Mouse (Mus musculus): ENCODE data around the gene Ppm1f. TPM values are rescaled to one million over a fixed set of nuclear protein-coding genes. Genes with fewer than 3 reads are reported as not detected.

Gene Ppm1f
- polyA plus RNA-seq, 1 experiment from 2014 or later, result 38.2 TPM

DNA sequence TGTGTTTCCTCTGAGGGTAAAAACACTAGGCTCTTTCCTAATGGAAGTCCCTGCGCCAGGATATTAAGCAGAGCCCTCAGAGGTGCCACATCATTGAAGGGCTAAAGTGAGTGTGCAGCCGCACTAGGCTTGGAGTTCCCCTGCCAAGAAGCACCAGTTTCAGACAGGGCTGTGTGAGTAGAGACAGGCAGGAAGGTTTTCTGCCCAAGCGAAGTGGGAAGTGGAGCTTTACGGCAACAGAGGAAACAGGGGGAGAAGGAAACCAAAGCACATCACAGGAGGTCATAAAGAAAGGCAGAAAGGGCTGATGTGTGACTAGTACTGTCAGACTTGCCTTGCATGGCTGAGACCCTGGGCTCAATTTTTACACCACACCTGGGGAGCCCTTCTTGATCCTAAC is 6.1 kb downstream of the Ppm1f start:
- no peak for ATAC-seq (ENCODE audit: low read depth)
- no peak overlapping the region for H3K4me2 ChIP-seq (ENCODE audit: low read depth, low read length)
- 71% methylated on average over 4 of the region's 4 CpGs for WGBS
- peaks cover 10% of the 10 kb centered on the region; the same call in 1 of the 2 replicates for H3K36me3 ChIP-seq (ENCODE audit: control insufficient read depth, insufficient read depth, low read length)
- no peak overlapping the region for H3K9ac ChIP-seq (ENCODE audit: low read length)
- no peak overlapping the region for H3K4me3 ChIP-seq (ENCODE audit: low read length)
- H3K27me3 ChIP-seq (ENCODE audit: control insufficient read depth, insufficient read depth, low read depth, low read length), result no peaks in the 10 kb centered on the region
- H3K4me1 ChIP-seq (replicated peaks; ENCODE audit: control insufficient read depth, insufficient read depth, low read length), result peaks cover 9% of the 10 kb centered on the region
- no peaks in the 10 kb centered on the region for H3K9me3 ChIP-seq (ENCODE audit: control insufficient read depth, low read length)
- H3K27ac ChIP-seq (ENCODE audit: low read length), result peak overlapping the region; percentile 56

DNA sequence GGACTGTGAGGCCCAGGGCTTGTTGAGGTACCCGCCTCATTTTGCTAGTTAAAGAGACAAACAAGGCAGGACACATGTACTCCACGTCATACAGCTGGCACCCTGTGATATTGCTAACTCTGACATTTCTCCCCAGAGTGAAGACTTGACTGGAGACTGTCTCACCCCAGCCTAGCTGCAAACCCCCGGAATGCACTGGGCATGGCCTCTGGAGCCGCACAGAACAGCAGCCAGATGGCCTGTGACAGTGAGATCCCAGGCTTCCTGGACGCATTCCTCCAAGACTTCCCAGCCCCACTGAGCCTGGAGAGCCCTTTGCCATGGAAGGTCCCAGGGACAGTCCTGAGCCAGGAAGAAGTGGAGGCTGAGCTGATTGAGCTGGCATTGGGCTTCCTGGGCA is 6.9 kb downstream of the Ppm1f start:
- H3K36me3 ChIP-seq (ENCODE audit: control insufficient read depth, insufficient read depth, low read length), result peaks cover 10% of the 10 kb centered on the region; the same call in 1 of the 2 replicates
- no peak overlapping the region for H3K4me2 ChIP-seq (ENCODE audit: low read depth, low read length)

GRCm38 (mm10) chr16:16907799-16908198 is 11.5 kb downstream of the Ppm1f start:
- Histone ChIP-seq H3K9ac (ENCODE audit: low read length) (no peak overlapping the region), H3K4me3 (ENCODE audit: low read length) (no peak overlapping the region), H3K36me3 (ENCODE audit: control insufficient read depth, insufficient read depth, low read length) (peaks cover 21% of the 10 kb centered on the region), H3K27ac (ENCODE audit: low read length) (peak overlapping the region; percentile 76), H3K4me1 (replicated peaks; ENCODE audit: control insufficient read depth, insufficient read depth, low read length) (peaks cover 9% of the 10 kb centered on the region), H3K27me3 (ENCODE audit: control insufficient read depth, insufficient read depth, low read depth, low read length) (no peaks in the 10 kb centered on the region), H3K9me3 (ENCODE audit: control insufficient read depth, low read length) (no peaks in the 10 kb centered on the region), H3K4me2 (ENCODE audit: low read depth, low read length) (no peak overlapping the region)
- WGBS, result 59% methylated on average over 6 of the region's 6 CpGs
- ATAC-seq (ENCODE audit: low read depth), result peak; percentile 79

More for the DNA sequence above, 6.9 kb downstream of the Ppm1f start:
- H3K4me1 ChIP-seq (replicated peaks; ENCODE audit: control insufficient read depth, insufficient read depth, low read length), result 0 out of 2 replicates have a peak, but pooled peaks cover 5% of the 10 kb centered on the region
- H3K9ac ChIP-seq (ENCODE audit: low read length), result no peak overlapping the region
- no peak overlapping the region for H3K27ac ChIP-seq (ENCODE audit: low read length)
- H3K27me3 ChIP-seq (ENCODE audit: control insufficient read depth, insufficient read depth, low read depth, low read length), result no peaks in the 10 kb centered on the region
- WGBS, result 63% methylated on average over 5 of the region's 5 CpGs
- no peak for ATAC-seq (ENCODE audit: low read depth)
- H3K9me3 ChIP-seq (ENCODE audit: control insufficient read depth, low read length), result no peaks in the 10 kb centered on the region
- no peak overlapping the region for H3K4me3 ChIP-seq (ENCODE audit: low read length)

DNA sequence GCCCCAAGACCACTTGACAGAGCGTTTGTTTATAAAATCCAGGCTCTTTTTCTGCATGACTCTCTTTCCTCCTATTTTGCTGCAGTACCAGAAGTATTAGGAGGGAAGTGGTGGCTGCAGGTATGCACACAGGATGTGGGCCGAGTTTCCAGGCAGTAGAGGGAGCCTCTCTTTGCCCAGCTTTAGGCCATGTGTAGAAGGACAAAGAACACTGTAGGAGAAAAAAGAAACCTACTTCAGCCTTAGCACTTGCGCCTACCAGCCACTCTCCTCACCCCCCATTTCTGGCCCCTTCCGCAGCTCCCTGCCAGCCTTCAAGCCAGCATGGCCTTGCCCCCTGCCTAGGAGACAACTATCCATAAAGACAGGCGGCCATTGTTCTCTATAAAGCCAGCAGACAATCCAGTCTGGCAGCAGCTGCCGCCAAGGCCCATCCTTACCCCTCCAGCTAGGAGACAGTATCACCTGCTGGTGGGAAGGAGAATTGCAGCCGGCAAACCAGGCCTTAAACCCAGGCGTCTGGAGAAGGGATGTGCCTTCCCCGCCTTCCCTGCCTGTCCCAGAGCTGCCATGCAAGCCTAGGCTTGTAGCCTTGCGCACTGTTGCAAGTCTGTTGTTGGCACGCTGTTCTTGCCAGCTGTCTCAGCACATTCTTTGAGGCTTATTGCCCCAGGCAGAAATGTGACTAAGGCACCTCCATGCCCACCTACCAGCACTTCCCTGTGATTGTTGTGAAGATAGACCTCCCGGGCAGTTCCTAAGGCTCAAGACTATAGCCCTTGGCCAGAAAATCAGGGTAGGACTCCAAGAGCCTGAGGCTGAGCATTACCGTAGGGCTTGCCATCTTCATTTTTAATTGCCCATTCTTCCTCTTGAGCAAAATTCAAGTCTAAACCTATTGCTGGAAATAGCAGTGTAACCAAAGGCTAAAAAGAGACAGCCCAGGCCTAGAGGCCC is 15.7 kb downstream of the Ppm1f start:
- no peak overlapping the region for H3K4me2 ChIP-seq (ENCODE audit: low read depth, low read length)
- H3K27me3 ChIP-seq (ENCODE audit: control insufficient read depth, insufficient read depth, low read depth, low read length), result no peaks in the 10 kb centered on the region
- peaks cover 5% of the 10 kb centered on the region for H3K4me1 ChIP-seq (replicated peaks; ENCODE audit: control insufficient read depth, insufficient read depth, low read length)
- peak overlapping the region; percentile 73 for H3K27ac ChIP-seq (ENCODE audit: low read length)
- no peaks in the 10 kb centered on the region for H3K9me3 ChIP-seq (ENCODE audit: control insufficient read depth, low read length)
- peak; percentile 84 for ATAC-seq (ENCODE audit: low read depth)
- peak overlapping the region; percentile 32; the same call in 1 of the 2 replicates for H3K9ac ChIP-seq (ENCODE audit: low read length)
- H3K36me3 ChIP-seq (ENCODE audit: control insufficient read depth, insufficient read depth, low read length), result peaks cover 20% of the 10 kb centered on the region
- H3K4me3 ChIP-seq (ENCODE audit: low read length), result no peak overlapping the region
- 38% methylated on average over 13 of the region's 13 CpGs for WGBS

GRCm38 (mm10) chr16:16913440-16913839 is 17.2 kb downstream of the Ppm1f start:
- Histone ChIP-seq H3K9ac (ENCODE audit: low read length) (no peak overlapping the region), H3K9me3 (ENCODE audit: control insufficient read depth, low read length) (no peaks in the 10 kb centered on the region), H3K27me3 (ENCODE audit: control insufficient read depth, insufficient read depth, low read depth, low read length) (no peaks in the 10 kb centered on the region), H3K4me2 (ENCODE audit: low read depth, low read length) (no peak overlapping the region), H3K4me3 (ENCODE audit: low read length) (no peak overlapping the region), H3K27ac (ENCODE audit: low read length) (no peak overlapping the region), H3K36me3 (ENCODE audit: control insufficient read depth, insufficient read depth, low read length) (peaks cover 24% of the 10 kb centered on the region), H3K4me1 (replicated peaks; ENCODE audit: control insufficient read depth, insufficient read depth, low read length) (peaks cover 5% of the 10 kb centered on the region)
- ATAC-seq (ENCODE audit: low read depth), result no peak
- WGBS, result 54% methylated on average over 1 of the region's 1 CpGs

GRCm38 (mm10) chr16:16918441-16919117 is 22.3 kb downstream of the Ppm1f start:
- H3K36me3 ChIP-seq (ENCODE audit: control insufficient read depth, insufficient read depth, low read length), result peaks cover 17% of the 10 kb centered on the region; the same call in 1 of the 2 replicates
- WGBS, result 87% methylated on average over 7 of the region's 7 CpGs

DNA sequence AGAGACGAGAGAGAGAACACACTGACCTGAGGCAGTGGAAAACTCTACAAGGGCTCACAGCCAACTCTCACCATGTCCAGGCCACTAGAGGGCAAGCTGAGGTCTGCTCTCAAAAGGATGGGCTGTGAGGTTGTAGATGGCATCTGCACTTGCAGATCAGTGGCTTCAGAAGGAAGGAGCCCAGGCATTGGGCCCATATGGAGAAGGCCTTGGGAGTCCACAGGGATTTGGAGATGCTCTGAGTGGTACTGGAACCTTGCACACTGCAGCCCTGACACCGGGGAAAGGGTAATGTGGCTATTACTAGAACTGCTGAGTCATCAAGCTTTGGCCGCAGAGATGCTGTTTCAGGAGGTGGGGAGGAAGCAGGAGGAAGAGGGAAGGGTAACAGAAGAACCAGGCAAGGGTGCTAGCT is 24.8 kb downstream of the Ppm1f start:
- no peak overlapping the region for H3K27ac ChIP-seq (ENCODE audit: low read length)
- no peak overlapping the region for H3K4me2 ChIP-seq (ENCODE audit: low read depth, low read length)
- no peak overlapping the region for H3K9ac ChIP-seq (ENCODE audit: low read length)
- H3K27me3 ChIP-seq (ENCODE audit: control insufficient read depth, insufficient read depth, low read depth, low read length), result no peaks in the 10 kb centered on the region
- no peak for ATAC-seq (ENCODE audit: low read depth)
- peaks cover 13% of the 10 kb centered on the region; the same call in 1 of the 2 replicates for H3K36me3 ChIP-seq (ENCODE audit: control insufficient read depth, insufficient read depth, low read length)
- H3K4me1 ChIP-seq (replicated peaks; ENCODE audit: control insufficient read depth, insufficient read depth, low read length), result no peaks in the 10 kb centered on the region
- WGBS, result 69% methylated on average over 3 of the region's 3 CpGs
- no peaks in the 10 kb centered on the region for H3K9me3 ChIP-seq (ENCODE audit: control insufficient read depth, low read length)
- H3K4me3 ChIP-seq (ENCODE audit: low read length), result no peak overlapping the region

More at GRCm38 (mm10) chr16:16918441-16919117, 22.3 kb downstream of the Ppm1f start:
- H3K9ac ChIP-seq (ENCODE audit: low read length), result no peak overlapping the region
- no peak for ATAC-seq (ENCODE audit: low read depth)
- H3K9me3 ChIP-seq (ENCODE audit: control insufficient read depth, low read length), result no peaks in the 10 kb centered on the region
- H3K27ac ChIP-seq (ENCODE audit: low read length), result no peak overlapping the region
- no peak overlapping the region for H3K4me2 ChIP-seq (ENCODE audit: low read depth, low read length)
- H3K4me3 ChIP-seq (ENCODE audit: low read length), result no peak overlapping the region
- H3K27me3 ChIP-seq (ENCODE audit: control insufficient read depth, insufficient read depth, low read depth, low read length), result no peaks in the 10 kb centered on the region
- H3K4me1 ChIP-seq (replicated peaks; ENCODE audit: control insufficient read depth, insufficient read depth, low read length), result no peaks in the 10 kb centered on the region

- no peak overlapping the region for H3K27ac ChIP-seq (ENCODE audit: low read length)
- no peaks in the 10 kb centered on the region for H3K9me3 ChIP-seq (ENCODE audit: control insufficient read depth, low read length)
- H3K27me3 ChIP-seq (ENCODE audit: control insufficient read depth, insufficient read depth, low read depth, low read length), result no peaks in the 10 kb centered on the region
- no peak for ATAC-seq (ENCODE audit: low read depth)
- no peak overlapping the region for H3K4me3 ChIP-seq (ENCODE audit: low read length)
- 88% methylated on average over 3 of the region's 3 CpGs for WGBS
- H3K4me2 ChIP-seq (ENCODE audit: low read depth, low read length), result no peak overlapping the region
- H3K36me3 ChIP-seq (ENCODE audit: control insufficient read depth, insufficient read depth, low read length), result peaks cover 5% of the 10 kb centered on the region; the same call in 1 of the 2 replicates
- no peak overlapping the region for H3K9ac ChIP-seq (ENCODE audit: low read length)
- no peaks in the 10 kb centered on the region for H3K4me1 ChIP-seq (replicated peaks; ENCODE audit: control insufficient read depth, insufficient read depth, low read length)
Observed at GRCm38 (mm10) chr16:16924481-16924880, 28.2 kb downstream of the Ppm1f start.

DNA sequence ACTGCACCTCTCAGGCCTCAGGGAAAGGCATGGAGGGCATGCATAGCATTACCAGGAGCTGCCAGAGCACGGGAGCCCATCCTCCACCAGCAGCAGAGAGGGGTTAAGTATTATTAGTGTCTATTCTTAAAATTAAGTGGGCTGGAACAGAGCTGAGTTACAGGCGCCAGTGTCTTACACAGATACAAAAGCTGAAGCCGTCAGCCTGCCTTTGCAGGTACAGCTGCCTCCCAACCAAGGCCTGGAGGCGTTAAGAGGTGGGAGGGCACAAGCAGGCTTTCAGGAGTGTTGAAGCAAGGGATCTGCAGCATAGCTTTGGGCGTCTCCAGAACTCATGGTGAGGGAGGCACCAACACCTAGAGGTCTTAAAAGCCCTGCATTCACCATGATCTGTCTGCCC is 30.3 kb downstream of the Ppm1f start:
- Histone ChIP-seq H3K4me2 (ENCODE audit: low read depth, low read length) (no peak overlapping the region), H3K9ac (ENCODE audit: low read length) (no peak overlapping the region), H3K36me3 (ENCODE audit: control insufficient read depth, insufficient read depth, low read length) (peaks cover 2% of the 10 kb centered on the region; the same call in 1 of the 2 replicates), H3K27me3 (ENCODE audit: control insufficient read depth, insufficient read depth, low read depth, low read length) (no peaks in the 10 kb centered on the region), H3K4me1 (replicated peaks; ENCODE audit: control insufficient read depth, insufficient read depth, low read length) (no peaks in the 10 kb centered on the region), H3K9me3 (ENCODE audit: control insufficient read depth, low read length) (no peaks in the 10 kb centered on the region), H3K4me3 (ENCODE audit: low read length) (no peak overlapping the region), H3K27ac (ENCODE audit: low read length) (no peak overlapping the region)
- 80% methylated on average over 5 of the region's 5 CpGs for WGBS
- ATAC-seq (ENCODE audit: low read depth), result no peak
